Mouse (Mus musculus): ENCODE results near the gene Ptrhd1. TPM values are rescaled to one million over a fixed set of nuclear protein-coding genes. Genes with fewer than 3 reads are reported as not detected.

Ptrhd1 gene
- polyA plus RNA-seq, 1 experiment from 2014 or later = 2.1 TPM

DNA sequence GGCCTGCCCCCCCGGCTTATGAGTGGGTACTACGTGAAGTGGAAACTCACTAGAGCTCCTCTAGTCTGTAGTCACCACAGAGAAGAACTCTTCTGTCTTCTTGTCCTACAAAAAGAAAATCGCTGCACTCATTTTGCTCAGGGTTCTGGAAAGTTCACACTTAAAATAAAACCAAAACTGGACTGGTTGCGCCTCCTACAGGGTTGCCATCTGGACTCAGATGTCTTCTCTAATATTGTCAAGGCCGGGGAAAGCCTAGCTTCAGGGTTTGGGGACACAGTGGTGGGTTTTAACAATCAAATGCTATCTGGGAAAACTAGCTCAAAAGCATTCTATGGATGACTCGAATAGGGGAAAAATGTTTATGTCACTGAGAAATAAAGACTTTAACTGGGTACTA lies 16.0 kb downstream of the Ptrhd1 start:
- H3K9ac ChIP-seq = no peak overlapping the region
- WGBS (ENCODE audit: insufficient replicate concordance) = 75% methylated on average over 6 of the region's 6 CpGs
- H3K4me2 ChIP-seq = no peak overlapping the region
- no peak overlapping the region for H3K27ac ChIP-seq (replicated peaks)
- ATAC-seq (ENCODE audit: insufficient read depth) = no peak
- H3K36me3 ChIP-seq (replicated peaks) = no peaks in the 10 kb centered on the region
- H3K4me1 ChIP-seq (replicated peaks) = peaks cover 18% of the 10 kb centered on the region
- H3K27me3 ChIP-seq = no peaks in the 10 kb centered on the region
- H3K4me3 ChIP-seq (replicated peaks) = no peak overlapping the region
- H3K9me3 ChIP-seq (replicated peaks) = no peaks in the 10 kb centered on the region

DNA sequence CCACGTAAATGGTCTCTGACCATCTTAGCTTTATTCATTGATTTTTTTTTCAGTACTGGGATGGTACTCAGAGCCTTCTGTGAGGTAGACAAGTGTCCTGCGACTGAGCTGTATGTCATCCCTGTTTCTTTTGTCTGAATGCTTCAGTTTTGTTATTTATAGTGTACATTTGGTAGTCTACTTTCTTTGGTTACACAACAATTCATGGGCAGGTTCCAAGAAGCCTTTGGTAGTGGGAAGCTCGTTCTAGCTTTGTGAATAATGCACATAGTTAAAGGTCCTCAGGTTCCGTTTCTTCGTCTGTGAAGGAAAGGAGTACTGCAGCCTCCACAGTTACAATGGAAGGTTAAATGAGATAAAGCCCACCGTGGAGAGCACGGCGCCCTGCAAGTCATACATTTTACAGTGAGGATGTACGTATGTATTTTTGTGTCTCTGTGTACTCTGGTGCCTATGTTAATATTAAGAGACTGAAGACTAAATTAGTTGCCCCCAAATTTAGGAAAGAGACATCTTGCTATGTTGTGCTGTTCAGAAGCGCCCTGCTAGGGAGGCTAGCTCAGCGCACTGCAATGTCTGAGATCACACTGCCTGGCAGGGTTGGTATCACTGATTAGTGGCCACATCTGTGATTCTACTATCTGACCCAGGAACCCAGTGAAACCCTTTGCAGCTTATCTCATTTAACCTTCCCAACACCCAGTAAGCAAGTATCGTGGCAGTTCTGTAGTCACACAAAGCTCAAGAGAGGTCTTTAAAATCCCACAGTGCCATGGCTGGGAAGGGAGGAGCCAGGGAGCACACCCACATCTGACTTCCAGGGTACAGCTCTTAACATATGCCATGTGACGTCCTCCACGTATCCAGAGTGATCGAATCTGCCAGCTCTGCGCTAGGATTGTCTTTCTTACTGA lies 19.2 kb downstream of the Ptrhd1 start:
- H3K4me3 ChIP-seq (replicated peaks) = 0 out of 2 replicates have a peak overlapping the region, but pooled peaks have one; percentile 0
- peak; percentile 96 for ATAC-seq (ENCODE audit: insufficient read depth)
- 37% methylated on average over 16 of the region's 16 CpGs for WGBS (ENCODE audit: insufficient replicate concordance)
- H3K4me2 ChIP-seq = peak overlapping the region; percentile 45
- no peaks in the 10 kb centered on the region for H3K27me3 ChIP-seq
- no peaks in the 10 kb centered on the region for H3K36me3 ChIP-seq (replicated peaks)
- H3K27ac ChIP-seq (replicated peaks) = peak overlapping the region; percentile 54
- H3K9me3 ChIP-seq (replicated peaks) = no peaks in the 10 kb centered on the region
- peaks cover 18% of the 10 kb centered on the region for H3K4me1 ChIP-seq (replicated peaks)
- H3K9ac ChIP-seq = no peak overlapping the region

DNA sequence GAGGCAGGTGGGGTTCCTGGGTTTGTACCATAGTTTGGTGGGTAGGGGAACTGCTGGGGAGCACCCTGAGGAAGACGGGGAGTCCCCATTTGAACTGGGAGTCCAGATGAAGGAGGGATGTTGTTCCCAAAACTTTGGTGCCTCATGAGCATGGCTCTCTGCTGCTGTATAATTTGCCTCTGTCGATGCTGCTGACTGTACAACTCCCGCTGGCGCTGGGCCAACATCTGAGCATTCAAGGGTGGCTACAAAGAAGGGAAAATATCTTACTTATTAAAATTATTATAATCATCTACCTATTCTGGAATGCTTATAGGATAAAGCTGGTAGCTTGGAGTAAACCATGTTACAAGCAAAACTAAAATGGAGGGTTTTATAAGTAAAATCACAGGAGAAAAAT lies 33.9 kb downstream of the Ptrhd1 start:
- 75% methylated on average over 4 of the region's 4 CpGs for WGBS (ENCODE audit: insufficient replicate concordance)

DNA sequence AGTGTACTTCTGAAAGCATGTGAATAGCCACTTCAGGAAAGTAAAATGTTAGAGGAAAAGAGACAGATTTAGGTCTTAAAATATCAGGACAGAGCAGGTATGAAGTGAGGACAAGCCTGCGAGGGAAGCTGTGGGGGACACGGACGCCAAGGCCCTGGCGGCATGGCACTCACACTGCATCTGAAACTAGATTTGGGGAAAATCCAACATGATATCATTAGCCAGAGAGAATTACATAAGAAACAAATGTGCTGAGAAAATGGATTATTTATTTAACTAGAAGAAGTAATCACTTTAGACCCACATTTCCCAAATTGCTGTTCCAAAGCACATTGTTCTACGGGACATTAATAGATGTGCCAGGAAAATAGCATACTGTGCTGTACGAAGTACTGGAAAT lies 37.3 kb downstream of the Ptrhd1 start:
- Histone ChIP-seq H3K9me3 (replicated peaks) (no peaks in the 10 kb centered on the region), H3K27ac (replicated peaks) (no peak overlapping the region), H3K4me3 (replicated peaks) (no peak overlapping the region), H3K4me2 (no peak overlapping the region), H3K27me3 (no peaks in the 10 kb centered on the region), H3K9ac (no peak overlapping the region), H3K36me3 (replicated peaks) (peaks cover 12% of the 10 kb centered on the region; the same call in 1 of the 2 replicates), H3K4me1 (replicated peaks) (no peaks in the 10 kb centered on the region)
- ATAC-seq (ENCODE audit: insufficient read depth) = no peak
- WGBS (ENCODE audit: insufficient replicate concordance) = 82% methylated on average over 6 of the region's 6 CpGs

More for the DNA sequence above, 33.9 kb downstream of the Ptrhd1 start:
- H3K27ac ChIP-seq (replicated peaks) = no peak overlapping the region
- no peaks in the 10 kb centered on the region for H3K4me1 ChIP-seq (replicated peaks)
- no peak overlapping the region for H3K4me3 ChIP-seq (replicated peaks)
- no peak for ATAC-seq (ENCODE audit: insufficient read depth)
- no peak overlapping the region for H3K4me2 ChIP-seq
- no peaks in the 10 kb centered on the region for H3K9me3 ChIP-seq (replicated peaks)
- no peak overlapping the region for H3K9ac ChIP-seq
- no peaks in the 10 kb centered on the region for H3K27me3 ChIP-seq
- H3K36me3 ChIP-seq (replicated peaks) = 0 out of 2 replicates have a peak, but pooled peaks cover 5% of the 10 kb centered on the region

GRCm38 (mm10) chr12:4278978-4279755 lies 45.3 kb downstream of the Ptrhd1 start:
- ATAC-seq (ENCODE audit: insufficient read depth) = no peak
- Histone ChIP-seq H3K27me3 (no peaks in the 10 kb centered on the region), H3K4me3 (replicated peaks) (no peak overlapping the region), H3K4me2 (no peak overlapping the region), H3K4me1 (replicated peaks) (peaks cover 10% of the 10 kb centered on the region), H3K9me3 (replicated peaks) (no peaks in the 10 kb centered on the region), H3K27ac (replicated peaks) (no peak overlapping the region), H3K9ac (no peak overlapping the region), H3K36me3 (replicated peaks) (peaks cover 7% of the 10 kb centered on the region; the same call in 1 of the 2 replicates)
- WGBS (ENCODE audit: insufficient replicate concordance) = 58% methylated on average over 3 of the region's 3 CpGs

GRCm38 (mm10) chr12:4279878-4280277 lies 46.1 kb downstream of the Ptrhd1 start:
- Histone ChIP-seq H3K9me3 (replicated peaks) (no peaks in the 10 kb centered on the region), H3K36me3 (replicated peaks) (peaks cover 2% of the 10 kb centered on the region; the same call in 1 of the 2 replicates), H3K4me1 (replicated peaks) (peaks cover 10% of the 10 kb centered on the region), H3K27me3 (no peaks in the 10 kb centered on the region), H3K9ac (no peak overlapping the region), H3K4me2 (no peak overlapping the region), H3K4me3 (replicated peaks) (no peak overlapping the region), H3K27ac (replicated peaks) (no peak overlapping the region)
- ATAC-seq (ENCODE audit: insufficient read depth) = peak; percentile 49
- WGBS (ENCODE audit: insufficient replicate concordance) = 54% methylated on average over 3 of the region's 3 CpGs

- Histone ChIP-seq H3K9ac (no peak overlapping the region), H3K27ac (replicated peaks) (no peak overlapping the region), H3K4me2 (no peak overlapping the region), H3K4me3 (replicated peaks) (no peak overlapping the region), H3K36me3 (replicated peaks) (no peaks in the 10 kb centered on the region), H3K9me3 (replicated peaks) (no peaks in the 10 kb centered on the region), H3K27me3 (no peaks in the 10 kb centered on the region), H3K4me1 (replicated peaks) (no peaks in the 10 kb centered on the region)
- ATAC-seq (ENCODE audit: insufficient read depth) = no peak
- 30% methylated on average over 3 of the region's 3 CpGs for WGBS (ENCODE audit: insufficient replicate concordance)
These were observed 51.4 kb downstream of the Ptrhd1 start for GRCm38 (mm10) chr12:4285186-4285585.

Other genes starting within 250 kb of the Ptrhd1 start
- 0.09 and 0.13 TPM in 2 replicates for gene Efr3b, start 195.1 kb upstream of the Ptrhd1 start, polyA plus RNA-seq (2015; fragmentation: Nextera tagmentation; extraction: Ambion mirVana)
- gene Dnajc27, start 151.4 kb upstream of the Ptrhd1 start, polyA plus RNA-seq (2015; fragmentation: Nextera tagmentation; extraction: Ambion mirVana) = 1.2 TPM in 2 replicates
- gene Adcy3, start 100.9 kb upstream of the Ptrhd1 start, polyA plus RNA-seq (2015; fragmentation: Nextera tagmentation; extraction: Ambion mirVana) = 0.91 and 1.5 TPM in 2 replicates
- 9.8 and 10.5 TPM in 2 replicates for gene Cenpo, start 267 bp downstream of the Ptrhd1 start, polyA plus RNA-seq (2015; fragmentation: Nextera tagmentation; extraction: Ambion mirVana)
- 1.3 and 1.5 TPM in 2 replicates for gene Ncoa1, start 243.2 kb downstream of the Ptrhd1 start, polyA plus RNA-seq (2015; fragmentation: Nextera tagmentation; extraction: Ambion mirVana)